Mouse (Mus musculus) c-Kit-positive CD71-negative TER-119-negative erythroid progenitor cells, embryonic 14.5 days (primary cell): ENCODE results near the gene Smim14.
A peak's percentile ranks its signal among the peaks of the same experiment; 100 is the strongest.
"Not testable (repeated sequence)": the region's sequence is repeated elsewhere in the genome, so short reads cannot be mapped to it uniquely, and the experiment has no call there.

Experiments used
- DNase-seq: peaks from one replicate; pipeline ENCODE4 v3.0.0-alpha.2; 2013; ENCODE audit warnings: low read depth

The Smim14 gene

DNA sequence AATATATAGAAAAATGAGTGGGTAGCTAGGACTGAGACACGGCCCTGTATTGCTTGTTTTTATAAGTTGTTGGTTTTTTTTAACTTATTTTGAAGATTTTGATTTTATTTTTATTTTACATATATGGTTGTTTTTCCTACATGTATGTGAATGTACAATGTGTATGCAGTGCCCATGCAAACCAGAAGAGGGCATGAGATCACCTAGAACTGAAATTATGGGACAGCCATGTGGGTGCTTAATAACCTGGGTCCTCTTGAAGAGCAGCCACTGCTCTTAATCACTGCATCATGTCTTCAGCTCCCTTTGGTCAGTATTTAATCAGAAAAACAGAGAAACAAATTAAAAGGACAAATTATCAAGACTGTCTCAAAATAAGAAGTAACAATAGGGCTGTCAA lies 15.2 kb downstream of the Smim14 start:
- DNase-seq = no peak

DNA sequence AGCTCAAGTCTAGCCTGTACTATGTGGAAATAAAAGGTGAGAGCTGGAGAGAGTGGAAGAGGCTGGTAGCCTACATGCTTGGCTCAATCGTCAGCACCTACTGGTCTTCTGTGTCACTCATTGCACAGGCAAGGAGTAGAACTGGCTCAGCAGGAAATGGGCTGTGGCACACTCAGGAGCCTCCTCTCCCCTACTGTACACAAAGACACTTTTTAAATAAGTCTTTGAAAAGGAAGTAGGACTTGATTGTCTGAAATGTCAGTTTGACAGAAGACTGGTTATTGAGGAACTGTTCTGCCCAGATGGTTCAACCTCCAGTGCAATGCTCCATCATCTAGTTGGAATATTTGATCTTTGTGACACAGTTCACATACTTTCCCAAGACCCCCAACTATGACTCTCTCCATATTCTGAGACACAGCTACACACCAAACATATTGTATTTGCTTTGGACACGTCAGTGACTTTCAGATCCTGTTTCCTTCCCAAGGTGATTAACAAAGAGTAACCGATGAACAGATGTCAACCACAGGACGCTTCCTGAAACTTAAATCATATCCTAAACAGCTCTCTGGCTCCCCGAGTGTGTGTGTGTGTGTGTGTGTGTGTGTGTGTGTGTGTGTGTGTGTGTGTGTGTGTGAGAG lies 22.2 kb downstream of the Smim14 start:
- no peak for DNase-seq

DNA sequence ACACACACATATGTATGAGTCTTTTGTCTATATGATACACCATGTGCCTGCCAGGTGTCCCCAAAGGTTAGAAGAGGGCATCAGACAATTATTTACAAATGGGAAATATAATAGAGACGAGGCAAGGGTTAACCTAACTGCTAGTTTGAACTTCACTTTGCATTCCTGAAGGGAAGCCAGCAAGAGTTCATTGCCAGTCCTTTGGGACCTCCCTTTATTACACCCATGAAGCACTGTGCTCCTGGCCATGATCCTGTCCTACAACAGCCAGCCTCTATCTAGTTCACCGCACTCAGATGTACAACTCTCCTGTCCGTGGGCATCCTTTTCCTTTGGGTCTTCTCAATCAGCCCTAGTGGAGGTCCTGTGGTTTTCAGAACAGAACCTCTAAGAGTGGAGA lies 23.5 kb downstream of the Smim14 start:
- DNase-seq = no peak

DNA sequence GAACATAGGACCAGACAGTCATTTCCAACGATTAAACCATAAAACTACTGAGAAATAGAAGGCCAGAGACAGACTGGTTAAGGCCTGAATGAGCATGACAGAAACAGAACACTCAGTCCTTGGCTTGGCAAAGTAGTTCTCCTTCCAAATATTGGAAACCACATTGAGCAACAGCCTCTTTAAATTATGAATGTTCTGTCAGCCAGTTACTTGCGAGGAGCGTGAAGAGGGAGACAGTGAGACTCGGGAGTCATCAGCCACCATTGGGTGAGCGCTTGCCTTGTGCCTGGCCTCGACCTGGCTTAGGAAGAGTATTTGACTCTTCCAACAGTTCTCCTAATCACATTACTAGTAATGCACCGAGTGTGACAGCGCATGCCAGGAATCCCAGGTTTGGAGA lies 28.6 kb downstream of the Smim14 start:
- no peak for DNase-seq

DNA sequence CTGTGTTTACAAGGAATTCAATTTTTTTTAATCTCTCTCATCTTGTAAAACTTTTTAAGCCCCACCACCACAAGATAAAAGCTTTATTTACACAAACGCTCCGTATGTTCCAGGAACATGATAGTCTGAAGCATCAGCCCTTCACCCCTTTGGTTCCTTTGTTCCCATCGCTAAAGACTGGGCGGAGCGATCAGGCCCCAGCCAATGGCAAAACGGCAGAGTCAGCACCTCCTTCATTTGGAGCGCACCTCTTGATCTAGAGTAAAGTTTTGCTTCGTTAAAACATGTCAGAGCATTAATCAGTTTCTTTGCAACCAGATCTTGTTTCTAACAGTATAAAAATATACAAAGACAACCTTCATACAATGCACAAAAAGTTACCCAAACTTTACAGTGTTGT lies 31.2 kb downstream of the Smim14 start:
- DNase-seq = no peak

DNA sequence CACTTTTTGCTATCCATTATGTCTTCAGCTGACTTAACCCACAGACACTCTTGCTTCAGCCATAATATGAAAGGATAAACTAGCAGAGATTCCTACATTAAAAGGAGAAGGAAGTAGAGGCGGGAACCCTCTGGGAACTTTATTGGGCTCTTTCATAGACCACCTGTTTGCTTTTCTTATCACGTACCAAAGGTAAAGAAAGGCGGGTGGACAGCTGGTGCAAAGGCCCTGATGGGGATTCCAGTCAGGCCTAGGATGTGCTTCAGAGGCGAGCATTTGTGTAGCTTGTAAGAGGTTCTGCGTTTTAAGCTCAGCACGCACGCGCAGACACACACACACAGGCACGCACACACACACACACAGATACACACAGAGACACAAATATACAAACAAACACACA lies 35.6 kb downstream of the Smim14 start:
- no peak for DNase-seq

DNA sequence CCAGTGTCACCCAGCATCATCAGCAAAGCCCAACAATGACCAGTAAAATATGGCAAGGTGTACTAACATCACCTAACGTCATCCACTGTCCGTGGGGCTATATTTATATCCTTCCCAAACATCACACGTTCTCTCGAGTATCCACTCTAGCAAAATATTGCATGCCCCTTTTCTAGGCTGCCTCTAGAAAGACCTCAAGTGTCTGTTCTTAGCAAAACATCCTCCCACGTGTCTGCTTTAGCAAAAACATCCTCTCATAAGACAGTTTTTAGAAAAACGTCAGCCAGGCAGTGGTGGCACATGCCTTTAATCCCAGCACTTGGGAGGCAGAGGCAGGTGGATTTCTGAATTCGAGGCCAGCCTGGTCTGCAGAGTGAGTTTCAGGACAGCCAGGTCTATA lies 36.8 kb downstream of the Smim14 start:
- no peak for DNase-seq

DNA sequence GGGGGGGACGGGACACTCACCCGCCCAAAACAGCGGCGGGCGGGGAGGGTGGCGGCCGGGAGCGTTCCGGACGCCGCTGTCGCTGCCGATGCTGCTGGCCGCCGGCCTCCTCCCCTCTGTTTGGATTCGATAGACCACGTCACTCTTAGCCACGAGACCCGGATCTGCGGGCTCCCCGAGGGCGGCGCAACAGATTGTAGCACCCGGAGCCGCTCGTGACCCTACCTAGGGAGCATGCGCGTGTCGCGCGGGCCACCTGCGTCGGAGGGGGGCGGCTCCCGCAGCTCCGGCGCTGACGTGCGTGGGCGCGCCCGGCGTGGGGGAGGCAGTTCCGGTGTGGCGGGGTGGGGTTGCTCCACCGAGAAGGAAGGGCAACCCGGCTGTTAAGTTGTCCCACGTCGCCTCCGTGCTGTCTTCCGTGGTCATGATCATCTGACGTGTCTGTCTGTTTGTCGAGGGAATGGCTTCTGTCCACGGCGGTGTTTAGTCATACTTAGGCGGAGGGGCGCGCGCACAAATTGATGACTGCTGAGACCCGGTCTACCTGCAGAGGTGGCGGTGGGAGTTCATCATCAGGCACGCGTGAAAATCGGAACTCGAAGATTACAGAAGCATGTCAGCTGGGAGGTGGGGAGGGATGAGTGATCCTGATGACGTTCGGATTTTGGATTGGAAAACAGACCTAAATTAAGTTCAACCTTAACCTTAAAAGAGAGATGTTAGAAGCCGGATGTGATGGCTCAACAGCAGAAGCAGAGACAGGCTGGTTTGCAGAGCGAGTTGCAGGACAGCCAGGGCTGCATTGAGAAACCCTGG lies 44.1 kb downstream of the Smim14 start, which contains the start of gene Gm43552:
Gene Gm43552 (minus strand): TSS at position 118 of the 816 bp plus-strand sequence.
- peak; percentile 90 for DNase-seq

DNA sequence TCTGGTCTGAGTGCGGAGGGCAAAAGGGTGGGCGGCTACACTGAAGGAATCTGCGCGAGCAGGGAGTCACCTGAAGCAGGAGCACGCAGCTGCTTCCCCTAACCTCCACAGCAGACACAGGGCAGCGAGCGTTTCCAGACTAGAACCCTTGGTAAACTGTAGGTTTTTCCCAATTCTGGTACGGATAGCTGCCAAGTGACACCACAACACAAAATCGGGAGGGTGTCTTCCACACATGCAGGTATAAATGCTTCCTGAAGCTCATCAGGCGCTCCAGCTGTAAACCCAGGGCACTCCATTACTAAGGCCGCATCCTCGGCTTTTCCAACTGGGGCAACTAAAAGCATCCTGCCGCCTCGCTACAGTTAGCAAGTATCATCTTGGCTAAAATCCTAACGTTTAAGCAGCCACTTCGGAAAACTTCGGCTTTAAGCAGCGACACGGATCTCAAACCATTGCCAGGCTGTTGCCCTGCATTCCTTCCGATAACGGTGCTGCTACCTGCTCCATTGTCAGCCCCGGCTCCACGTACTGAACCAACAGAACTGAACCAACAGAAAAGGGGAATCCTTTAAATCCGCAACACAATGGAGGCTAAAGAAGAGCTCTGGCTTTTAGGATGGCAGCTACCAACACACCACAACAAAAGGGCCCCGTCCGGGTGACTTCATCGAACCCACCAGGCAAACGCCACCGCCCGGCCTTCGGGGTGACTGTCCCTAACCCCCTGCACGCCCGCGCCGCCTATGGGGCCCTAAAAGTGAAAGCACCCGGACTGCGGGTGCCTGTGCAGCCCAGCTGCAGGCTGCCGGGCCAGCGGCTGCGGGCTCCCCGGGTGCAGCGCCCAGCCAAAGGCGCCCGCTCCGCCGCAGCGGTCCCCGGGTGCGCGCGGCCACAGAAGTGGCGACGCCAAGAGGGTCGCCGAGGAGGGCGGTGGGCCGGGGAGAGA lies 44.9 kb downstream of the Smim14 start:
- DNase-seq = no peak

DNA sequence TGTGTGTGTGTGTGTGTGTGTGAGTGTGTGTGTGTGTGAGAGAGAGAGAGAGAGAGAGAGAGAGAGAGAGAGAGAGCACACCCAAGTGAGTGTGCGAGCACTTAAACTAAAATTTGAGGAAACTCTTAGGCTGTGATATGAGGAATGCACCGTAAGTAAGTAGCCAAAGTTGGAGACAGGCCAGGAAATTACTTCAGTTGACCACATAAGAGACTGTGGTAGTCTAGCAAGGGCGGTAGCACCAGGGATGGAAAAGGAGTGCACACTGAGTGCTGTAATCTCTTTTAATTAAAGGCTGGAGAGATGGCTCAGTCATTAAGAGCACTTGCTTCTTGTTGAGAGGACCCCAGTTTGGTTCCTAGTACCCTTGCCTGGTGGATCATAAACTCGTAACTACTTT lies 47.2 kb downstream of the Smim14 start:
- DNase-seq = no peak

DNA sequence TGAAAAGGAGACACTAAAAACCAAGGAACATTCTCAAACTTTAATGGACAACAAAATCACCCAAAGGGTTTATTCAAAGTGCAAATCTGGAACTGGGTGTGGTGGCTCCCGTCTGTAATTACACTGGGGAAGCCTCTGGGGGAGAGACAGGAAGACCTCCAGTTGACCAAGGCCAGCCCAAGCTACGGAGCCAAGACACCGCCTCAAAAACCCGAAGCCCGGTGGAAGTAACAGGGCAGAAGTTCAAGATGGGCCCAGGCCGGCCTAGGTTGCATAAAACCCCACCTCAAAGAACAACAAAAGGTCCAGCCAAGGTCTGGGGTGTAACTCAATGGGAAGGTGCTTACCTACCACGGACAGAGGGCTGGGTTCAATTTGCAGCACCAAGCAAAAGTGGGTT lies 48.3 kb downstream of the Smim14 start:
- no peak for DNase-seq

DNA sequence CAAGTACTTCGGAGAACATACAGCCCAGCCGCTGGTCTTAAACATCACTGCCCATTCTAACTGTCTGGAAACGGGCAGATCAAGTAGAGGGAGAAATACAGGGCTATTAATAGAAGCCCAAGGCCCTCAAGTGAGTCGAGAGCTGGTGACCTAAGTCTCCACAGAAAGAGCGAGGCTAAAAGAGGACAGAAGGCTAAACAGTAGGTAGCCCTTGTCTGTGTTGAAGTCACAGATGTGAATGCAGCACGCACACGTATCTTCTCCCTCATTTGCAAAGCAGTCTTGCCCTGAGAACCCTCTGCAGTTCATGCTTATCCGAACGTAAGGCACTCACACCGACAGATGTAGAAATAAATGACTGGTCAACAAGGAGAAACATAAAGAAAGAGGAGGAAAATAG lies 49.6 kb downstream of the Smim14 start:
- DNase-seq = no peak

DNA sequence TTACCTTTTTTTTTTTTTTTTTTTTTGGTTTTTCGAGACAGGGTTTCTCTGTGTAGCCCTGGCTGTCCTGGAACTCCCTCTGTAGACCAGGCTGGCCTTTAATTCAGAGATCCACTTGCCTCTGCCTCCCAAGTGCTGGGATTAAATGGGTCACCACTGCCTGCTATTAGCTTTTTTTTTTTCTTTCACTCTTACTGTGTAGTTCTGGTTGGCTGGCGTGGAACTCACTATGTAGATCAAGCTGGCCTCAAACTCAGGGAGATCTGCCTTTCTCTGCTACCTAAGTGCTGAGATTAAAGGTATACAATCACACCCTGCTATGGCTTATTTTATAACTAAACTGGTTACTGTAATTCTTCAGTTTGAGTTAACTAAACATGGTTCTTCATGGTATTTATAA lies 50.5 kb downstream of the Smim14 start:
- DNase-seq = no peak

DNA sequence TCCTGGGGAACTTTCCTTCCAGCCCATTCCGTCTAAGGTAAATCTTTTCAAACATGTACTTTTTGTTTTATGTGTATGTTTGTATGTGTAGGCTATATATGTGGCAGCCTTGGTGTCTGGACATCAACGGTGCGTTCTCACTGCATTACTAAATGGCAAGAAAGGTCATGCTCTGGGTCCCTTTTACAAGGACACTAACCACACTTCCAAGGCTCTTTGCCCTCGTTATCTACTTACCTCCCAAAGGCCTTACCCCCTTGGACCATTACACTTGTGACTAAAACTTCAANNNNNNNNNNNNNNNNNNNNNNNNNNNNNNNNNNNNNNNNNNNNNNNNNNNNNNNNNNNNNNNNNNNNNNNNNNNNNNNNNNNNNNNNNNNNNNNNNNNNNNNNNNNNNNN lies 54.0 kb downstream of the Smim14 start:
- no peak for DNase-seq

DNA sequence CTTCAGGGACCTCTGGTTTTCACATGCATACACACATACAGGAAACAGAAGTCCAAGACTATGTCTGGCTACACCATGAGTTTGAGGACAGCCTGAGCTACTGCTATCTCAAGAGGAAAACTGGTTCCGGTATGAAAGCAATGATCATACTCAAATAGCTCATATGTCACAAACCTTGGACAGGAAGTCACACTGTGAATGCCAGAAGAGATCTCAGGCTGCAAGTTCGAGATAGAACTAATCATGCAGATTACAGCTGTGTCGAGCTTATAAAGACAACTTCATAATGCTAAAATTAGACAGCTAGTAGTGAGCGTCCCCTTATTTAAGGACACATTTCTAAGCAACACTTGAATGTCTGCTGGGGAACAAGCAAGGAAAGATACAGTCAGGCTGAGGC lies 56.5 kb downstream of the Smim14 start:
- peak; percentile 19 for DNase-seq

DNA sequence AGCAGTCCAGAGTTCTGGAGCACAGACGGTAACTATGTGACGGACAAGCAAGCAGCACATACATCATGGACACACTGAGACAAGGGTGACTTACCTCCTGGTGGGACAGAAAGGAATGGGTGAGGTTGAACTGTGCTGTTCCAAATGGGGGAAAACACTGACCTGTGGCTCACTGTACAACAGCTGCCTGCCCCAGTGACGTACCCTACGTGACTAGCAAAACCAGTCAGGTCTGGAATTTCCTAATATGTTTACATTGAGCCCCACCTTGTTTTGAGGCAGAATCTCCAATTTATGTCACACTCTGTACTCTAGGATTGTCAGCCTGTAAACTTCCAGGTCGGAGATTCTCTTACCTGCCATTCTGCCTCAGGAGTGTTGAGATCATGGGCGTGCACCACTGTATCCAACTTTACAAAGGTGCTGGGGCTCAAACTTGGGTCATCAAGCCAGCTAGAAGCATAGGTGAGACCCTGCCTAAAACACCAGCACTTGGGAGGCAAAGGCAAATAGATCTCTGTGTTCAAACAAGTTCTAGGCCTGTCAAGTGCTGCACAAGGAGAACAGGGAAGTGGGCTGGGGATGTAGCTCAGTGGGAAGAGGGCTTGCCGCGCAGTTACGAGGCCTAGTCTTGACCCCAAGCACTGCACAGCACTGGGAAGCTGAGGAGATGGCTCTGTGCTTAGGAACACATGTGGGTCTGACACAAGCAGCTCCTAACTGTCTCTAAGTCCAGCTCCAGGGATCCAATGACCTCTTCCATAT lies 57.1 kb downstream of the Smim14 start:
- no peak for DNase-seq

DNA sequence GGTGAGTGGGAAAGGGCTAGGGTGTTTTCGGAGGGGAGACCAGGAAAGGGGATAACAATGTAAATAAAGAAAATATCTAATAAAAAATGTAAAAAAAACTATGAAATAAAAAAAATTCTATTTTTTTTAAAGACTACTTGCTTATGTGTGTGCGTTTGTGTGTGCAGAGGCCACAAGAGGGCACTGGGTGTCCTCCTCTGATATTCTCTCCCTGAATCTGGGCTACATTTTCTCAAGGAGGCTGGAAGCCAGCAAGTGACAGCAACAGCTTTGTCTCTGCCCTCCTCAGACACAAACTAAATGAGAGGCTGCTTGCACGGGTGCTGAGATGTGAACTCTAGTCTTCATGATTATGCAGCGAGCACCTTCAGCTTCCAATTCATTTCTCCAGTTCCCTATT lies 58.8 kb downstream of the Smim14 start:
- DNase-seq = no peak

DNA sequence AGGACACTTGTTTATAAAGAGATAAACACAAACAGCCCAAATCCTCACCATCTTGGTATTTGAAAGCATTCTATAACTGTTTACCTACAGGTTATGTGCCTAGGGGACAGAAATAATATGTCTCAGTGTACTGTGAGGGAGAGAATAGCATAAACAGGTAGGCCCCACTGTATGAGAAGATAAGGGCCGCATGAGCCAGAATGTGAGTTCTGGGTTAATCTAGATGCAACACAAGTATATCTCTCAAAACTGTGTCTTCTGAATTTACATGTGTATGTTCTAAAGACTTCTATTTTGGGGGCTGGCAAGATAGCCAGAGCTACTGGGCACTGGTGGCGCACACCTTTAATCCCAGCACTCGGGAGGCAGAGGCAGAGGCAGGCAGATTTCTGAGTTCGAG lies 60.2 kb downstream of the Smim14 start:
- not testable (repeated sequence) for DNase-seq

DNA sequence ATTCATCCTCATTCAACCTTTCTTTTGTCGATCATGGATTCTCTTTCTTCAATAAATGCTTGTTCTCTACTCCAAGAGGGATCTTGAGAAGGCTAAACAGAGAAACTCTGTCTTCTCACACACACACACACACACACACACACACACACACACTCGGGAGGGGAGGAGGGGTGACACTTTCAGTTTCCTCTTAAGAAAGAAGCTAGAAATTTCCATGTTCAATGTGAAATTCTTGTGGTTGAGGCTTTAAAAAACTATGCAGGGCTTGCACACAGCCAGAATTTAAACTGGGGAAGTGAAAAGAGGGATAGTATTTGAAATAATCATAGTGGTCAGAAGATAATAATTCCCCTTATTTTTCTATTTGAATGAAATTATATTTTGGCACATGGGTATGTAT lies 61.2 kb downstream of the Smim14 start:
- DNase-seq = no peak

DNA sequence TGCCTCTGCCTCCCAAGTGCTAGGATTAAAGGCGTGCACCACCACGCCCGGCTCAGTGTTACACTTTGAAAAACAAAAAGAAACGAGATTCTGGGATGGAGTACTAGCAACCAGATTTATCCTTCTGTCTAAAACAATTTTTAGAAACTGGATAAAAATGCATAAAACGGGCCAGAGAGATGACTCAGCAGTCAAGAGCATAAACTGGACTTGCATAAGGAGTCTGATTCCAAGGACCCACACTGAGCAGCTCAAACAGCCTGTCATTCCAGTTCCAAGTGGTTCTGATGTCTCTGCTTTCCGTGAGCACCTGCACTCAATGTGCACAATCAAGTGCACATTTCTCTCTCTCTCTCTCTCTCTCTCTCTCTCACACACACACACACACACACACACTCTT lies 67.2 kb downstream of the Smim14 start:
- no peak for DNase-seq

DNA sequence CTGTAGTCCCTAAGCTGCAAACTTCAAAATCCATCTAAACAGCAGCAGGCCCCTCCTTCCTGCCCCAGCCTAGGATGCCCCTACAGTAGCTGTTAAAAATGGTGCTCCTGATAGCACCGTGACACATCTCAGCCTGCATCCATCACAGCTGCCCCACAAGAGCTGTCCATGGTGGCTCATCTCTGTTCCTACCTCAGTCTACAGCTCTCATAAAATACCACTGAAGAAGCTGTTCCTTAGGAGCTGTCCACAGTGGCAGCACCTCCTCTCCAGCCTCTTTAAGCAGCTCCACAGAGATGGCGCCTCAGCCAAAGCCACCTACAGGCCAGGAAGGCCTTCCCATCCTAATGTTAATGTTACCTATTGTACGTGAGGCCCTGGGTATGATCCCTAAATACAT lies 70.1 kb downstream of the Smim14 start:
- DNase-seq = no peak

DNA sequence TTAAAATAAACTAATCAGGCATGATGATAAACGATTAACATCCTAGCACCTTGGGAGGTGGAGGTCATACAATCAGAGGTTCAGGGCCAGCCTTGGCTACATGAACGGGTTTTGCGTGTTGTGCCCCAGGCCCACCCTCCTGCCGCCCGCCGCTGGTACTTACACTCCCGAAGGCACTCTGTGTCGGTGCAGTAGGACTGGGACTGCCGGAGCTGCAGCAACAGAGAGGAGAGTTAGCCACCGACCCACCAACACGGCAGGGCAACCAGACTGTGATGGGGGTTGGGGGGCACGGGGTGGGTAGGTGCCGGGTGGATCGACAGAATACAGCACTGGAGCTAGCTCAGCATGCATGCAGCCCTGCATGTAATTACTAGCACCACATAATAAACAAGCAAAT lies 76.6 kb downstream of the Smim14 start:
- DNase-seq = no peak
